Mouse (Mus musculus): Measurements from ENCODE around the gene Ninj2.

GRCm38 (mm10) chr6:120045406-120045805, 47.7 kb upstream of the Ninj2 start:
- TF ChIP-seq CTCF (IDR thresholded peaks at IDR 0.05; ENCODE audit: low read depth, low read length) (no peak), TAL1 (conservative IDR thresholded peaks at IDR 0.05; ENCODE audit: low read depth, low read length) (no peak), GATA1 (IDR thresholded peaks at IDR 0.05; ENCODE audit: borderline replicate concordance, low read length) (no peak), POLR2AphosphoS5 (IDR thresholded peaks at IDR 0.05; ENCODE audit: insufficient replicate concordance, low read depth, low read length) (no peak)

Data from G1E (cell line).